Mouse (Mus musculus) left cerebral cortex, postnatal 36 days (tissue): Measurements from ENCODE around the gene Hoxa3. TPM values are rescaled to one million over a fixed set of nuclear protein-coding genes. Genes with fewer than 3 reads are reported as not detected.

Experiments used
- DNase-seq, 2 experiments: peaks; one replicate each; pipeline ENCODE4 v3.0.0; 2021 to 2022; ENCODE audit warnings: low spot score in 2 of 2, mixed read lengths in 1 of 2
- intact Hi-C: fragments of 180-260 bp; cut with DNase I; formaldehyde crosslinking; loops from one replicate; pipeline ENCODE4 v1.15.1; 2025
- total RNA-seq, 2 experiments: library from RNA; stranded (reverse); gene quantifications; 2 replicates each; pipeline ENCODE4 v1.2.3; 2021

Hoxa3 gene
- total RNA-seq, 2 experiments from 2014 or later = not detected

DNA sequence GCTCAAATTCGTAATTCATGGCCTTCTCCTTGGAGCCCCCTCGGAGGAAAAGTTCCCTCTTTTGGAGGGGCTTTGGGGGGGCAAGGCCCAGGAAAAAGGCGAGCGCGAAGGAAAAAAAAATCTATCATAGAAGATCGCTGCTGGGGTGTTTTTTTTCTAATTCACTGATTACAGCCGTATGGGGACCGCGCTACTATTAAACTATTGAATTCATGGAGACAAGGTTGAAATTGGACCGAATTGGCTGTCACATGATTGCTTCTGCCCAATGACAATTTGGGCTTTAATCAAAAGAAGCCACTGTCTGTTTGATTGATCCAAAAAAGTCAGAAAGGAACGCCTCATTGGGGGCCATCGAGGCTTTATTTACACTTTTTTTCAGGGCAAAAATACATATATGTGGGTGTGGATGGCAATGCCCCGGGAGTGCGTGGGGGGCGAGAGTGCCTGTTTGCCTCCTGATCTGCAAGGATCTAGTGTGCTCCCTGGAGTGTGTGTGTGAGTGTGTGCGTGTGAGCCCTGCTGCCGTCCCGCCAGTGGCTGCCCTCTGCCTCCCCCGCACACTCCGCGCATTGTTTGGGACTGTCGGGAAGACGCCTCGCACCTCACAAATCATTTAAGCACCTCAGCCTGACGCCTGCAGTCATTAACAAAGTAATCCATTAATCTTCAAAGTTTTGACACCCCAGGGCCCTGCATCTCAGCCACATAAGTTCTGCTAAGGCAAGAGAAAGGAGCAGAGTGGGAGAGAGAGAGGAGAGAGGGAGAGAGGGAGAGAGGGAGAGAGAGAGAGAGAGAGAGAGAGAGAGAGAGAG is 48.3 kb downstream of the Hoxa3 start, which contains the start of gene Hoxa2:
TSS of gene Hoxa2 (minus strand) at position 206 of the 815 bp plus-strand sequence.
- no peak for DNase-seq
- intact Hi-C loops = loop anchor here (5.0 kb wide), 2 partner anchors 37 to 988 kb away; partner anchors contain the start of gene Hoxa5

DNA sequence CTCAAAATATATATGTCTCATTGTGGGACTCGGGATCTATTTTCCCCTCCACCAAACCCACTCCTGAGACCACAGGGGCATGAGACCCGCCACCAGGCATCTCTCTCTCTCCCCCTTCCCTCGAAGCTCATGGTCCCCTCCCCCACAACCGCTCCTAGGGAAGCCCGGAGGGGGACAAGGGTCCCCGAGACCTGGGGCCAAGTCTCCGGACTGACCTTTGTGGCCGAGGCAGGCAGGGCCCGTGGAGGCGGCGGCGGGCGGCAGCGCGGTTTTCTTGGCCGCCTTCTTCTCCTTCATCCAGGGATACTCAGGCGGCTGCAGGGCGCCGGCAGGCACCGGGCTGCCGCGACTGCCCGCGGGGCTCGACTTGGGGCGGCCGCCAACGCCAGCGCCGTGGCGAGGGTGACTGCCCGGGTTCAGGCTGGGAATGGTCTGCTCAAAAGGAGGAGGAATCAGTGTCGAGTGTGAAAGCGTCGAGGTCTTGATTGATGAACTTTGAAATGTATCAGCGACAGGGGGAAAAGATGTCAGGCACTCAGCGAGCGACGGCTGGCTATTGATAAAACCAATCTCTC is 49.0 kb downstream of the Hoxa3 start:
- no peak for DNase-seq
- intact Hi-C loops = loop anchor here (5.0 kb wide), 1 partner anchor 987 kb away; no protein-coding TSS in a partner anchor

DNA sequence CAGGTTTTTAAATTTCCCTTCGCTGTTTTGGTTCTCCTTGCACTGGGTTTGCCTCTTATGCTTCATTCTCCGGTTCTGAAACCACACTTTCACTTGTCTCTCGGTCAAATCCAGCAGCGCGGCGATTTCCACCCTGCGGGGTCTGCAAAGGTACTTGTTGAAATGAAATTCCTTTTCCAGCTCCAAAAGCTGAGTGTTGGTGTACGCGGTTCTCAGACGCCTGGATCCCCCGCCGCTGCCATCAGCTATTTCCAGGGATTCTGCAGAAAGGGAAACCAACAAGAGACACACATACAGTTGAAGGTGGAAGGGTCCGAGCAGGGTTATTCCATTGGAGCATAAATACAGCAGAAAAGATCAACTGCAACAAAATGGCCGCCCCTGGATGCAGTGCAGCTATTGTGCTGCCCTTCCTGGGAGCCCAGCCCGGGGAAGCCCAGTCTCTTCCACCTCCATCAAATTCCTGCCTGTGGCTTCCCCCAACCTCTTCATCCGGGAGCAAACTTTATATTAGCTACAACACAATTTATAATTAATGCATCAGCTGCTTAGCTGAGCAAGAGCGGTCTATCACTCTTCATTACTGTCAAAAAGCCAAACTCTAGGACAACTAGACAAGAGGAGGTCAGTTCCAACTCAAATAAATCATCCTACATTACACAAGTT is 49.6 kb downstream of the Hoxa3 start:
- DNase-seq = no peak
- intact Hi-C loops = loop anchor here (5.0 kb wide), 1 partner anchor 986 kb away; no protein-coding TSS in a partner anchor

DNA sequence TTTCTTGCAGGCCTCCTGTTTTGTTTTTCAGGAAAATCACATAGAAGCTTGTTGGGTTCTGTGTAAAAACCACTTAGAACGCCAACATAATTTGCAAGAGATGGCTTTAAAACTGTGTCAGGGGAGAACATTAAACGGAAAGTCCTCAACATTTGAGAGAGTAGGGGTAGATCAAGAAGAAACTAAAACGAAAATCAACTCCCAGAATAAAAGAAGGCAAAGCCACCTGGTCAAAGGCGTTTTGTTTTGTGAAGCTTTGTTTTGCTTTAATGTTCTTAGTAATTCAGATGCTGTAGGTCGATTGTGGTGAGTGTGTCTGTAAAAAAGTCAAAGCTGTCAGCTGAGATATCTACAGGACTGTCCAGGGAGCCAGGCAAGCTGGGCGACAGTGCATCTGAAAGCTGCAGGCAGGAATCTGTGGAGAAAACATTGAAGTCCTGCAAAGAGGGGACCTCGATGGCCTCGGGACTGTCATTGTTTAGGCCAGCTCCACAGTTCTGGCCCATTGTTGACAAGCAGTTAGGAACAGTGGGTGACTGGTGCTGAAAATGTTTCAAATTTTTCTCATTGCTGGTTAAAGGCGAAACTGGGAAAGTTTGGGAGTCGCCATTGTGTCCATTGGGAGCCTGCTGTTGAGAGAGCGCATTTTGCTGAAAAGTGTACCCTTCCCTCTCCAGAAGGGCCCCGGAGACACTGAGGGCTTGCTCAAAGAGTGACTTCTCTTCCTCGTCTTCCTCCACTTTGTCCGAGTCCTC is 50.3 kb downstream of the Hoxa3 start:
- intact Hi-C loops = loop anchor here (5.0 kb wide), 1 partner anchor 985 kb away; no protein-coding TSS in a partner anchor
- DNase-seq = no peak

DNA sequence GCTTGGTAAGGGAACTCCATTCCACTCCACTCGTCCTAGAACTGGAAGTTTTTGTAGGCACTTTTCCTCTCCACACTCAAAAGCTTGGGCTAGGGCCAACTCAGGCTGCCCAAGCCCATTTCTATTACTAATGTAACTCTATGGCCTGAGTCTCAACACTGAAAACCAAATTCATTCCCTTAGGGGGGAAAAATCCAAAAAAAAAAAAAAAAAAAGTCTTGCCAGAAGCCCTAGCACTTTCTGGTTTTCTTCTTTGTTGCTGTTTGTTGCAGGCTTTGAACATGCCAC is 51.1 kb downstream of the Hoxa3 start:
- DNase-seq = no peak
- intact Hi-C loops = loop anchor here (5.0 kb wide), 1 partner anchor 985 kb away; no protein-coding TSS in a partner anchor

DNA sequence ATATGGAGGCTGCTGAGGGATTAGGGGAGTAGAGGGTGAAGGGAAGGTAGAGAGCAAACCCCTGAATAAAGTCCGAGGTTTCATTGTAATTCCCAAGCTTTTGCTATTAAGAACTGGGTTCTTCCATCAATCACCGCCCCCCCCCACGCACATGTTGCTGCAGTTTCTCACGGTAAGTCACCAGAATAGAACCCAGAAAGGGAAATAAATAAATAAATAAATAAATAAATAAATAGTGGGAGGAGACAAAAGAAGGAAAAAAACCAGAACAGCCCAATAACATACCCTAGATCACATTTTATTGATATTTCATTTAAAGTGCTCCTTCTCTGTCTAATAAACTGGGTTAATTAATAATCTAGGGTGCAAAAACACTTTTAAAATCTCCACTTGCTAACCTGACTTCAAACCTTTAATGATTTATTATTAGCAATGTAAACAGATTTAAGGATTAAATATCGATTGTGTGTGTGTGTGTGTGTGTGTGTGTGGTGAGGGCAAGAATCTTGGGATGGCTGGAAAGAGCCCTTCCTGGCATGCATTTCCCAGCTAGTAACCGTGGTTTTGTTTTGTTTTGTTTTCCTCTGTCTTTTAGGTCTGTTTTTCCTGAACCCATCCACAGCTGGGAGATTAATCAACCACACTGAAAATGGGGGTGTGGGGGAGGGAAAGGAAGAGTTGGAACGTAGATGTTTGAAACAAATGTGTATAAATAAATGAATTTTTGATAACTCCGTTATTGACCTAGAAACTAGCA is 51.6 kb downstream of the Hoxa3 start:
- DNase-seq = no peak
- intact Hi-C loops = loop anchor here (5.0 kb wide), 1 partner anchor 984 kb away; no protein-coding TSS in a partner anchor

DNA sequence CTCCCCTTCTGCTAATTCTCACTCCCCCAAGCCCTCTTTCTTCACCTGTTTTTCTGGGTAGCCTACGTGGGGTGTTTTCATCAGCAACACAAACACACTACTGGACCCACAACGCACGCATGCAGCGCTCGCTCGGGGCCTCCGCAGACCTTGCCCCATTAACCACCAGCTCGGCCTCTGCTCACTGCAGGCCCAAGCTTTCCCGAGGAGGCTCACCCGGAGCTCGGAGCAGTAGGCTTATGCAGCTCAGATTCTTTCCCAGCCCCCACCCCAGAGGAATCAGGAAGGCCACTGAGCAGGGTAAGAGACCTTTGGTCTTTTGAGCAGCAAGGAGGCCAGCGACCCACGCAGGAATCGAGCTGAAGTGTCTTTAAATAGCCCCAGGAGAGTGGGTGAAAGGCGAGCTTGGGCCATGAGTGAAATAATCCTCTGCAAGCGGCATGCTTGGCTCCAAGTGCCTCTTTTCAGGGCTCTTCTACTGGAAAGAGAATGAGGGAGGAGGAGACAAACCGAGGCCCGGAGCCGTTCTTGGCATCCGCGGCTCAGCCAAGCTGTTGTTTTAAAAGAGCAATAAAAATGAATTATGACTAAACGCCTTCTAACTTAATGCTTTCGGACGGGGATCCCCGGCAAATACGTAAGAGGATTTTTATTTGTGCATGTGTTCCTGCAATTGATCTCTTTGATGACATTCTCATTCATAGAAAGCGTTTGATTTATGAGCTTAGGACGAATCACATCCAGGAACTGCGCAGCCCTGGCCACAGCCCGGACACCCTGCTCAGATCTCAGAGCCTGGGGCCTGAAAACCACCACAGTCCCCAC is 52.4 kb downstream of the Hoxa3 start:
- no peak for DNase-seq
- intact Hi-C loops = loop anchor here (5.0 kb wide), 1 partner anchor 983 kb away; no protein-coding TSS in a partner anchor

DNA sequence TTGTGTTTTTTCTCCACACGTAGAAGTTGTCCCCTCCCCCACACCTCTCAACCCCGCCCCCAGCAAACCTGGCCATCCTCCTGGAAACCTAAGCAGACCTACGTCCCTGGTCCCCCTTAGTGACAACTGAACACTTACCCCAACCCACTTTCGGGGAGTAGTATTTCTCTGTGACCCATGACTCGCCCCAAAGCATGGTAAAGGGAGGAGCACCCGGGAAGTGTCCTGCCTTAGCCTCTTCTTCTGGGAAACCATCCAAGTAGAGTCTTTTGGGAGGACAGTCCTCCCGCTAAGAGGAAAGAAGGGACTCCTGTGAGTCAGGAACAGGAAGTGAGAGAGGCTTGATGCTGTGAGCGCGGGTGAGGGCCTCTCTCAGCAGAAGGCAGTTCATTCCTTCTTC is 53.2 kb downstream of the Hoxa3 start:
- DNase-seq = no peak
- intact Hi-C loops = loop anchor here (5.0 to 10.0 kb wide), 3 partner anchors 155 to 983 kb away; no protein-coding TSS in a partner anchor

DNA sequence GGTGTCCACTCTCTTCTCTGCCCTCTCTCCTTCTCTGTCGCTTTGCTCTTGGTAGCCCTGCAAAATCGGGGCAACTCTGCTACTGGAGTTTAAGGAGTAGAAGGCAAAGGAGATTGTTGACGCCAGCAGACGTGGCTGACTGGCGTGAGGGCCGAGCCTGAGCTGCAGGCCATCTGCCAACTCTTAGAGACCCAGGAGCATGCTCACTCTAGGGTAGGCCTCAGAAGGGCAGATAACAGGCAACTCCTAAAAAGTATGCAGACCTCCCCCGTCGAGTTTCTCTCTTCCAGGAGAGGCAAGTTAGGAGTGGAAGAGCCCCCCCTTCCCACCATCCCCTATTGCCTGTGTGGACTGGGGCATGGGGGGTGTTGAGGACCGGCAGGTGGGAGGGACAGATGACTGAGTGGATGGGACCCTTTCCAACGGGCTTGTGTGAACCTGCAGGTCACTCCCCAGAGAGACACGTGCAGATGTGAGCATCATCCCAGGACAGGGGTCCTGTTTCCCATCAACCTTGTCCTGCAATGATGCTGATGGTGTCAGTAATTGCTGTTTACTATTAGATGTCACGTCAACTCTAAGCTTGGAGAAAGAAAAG is 53.9 kb downstream of the Hoxa3 start:
- no peak for DNase-seq
- intact Hi-C loops = loop anchor here (5.0 to 10.0 kb wide), 2 partner anchors 154 to 163 kb away; no protein-coding TSS in a partner anchor

DNA sequence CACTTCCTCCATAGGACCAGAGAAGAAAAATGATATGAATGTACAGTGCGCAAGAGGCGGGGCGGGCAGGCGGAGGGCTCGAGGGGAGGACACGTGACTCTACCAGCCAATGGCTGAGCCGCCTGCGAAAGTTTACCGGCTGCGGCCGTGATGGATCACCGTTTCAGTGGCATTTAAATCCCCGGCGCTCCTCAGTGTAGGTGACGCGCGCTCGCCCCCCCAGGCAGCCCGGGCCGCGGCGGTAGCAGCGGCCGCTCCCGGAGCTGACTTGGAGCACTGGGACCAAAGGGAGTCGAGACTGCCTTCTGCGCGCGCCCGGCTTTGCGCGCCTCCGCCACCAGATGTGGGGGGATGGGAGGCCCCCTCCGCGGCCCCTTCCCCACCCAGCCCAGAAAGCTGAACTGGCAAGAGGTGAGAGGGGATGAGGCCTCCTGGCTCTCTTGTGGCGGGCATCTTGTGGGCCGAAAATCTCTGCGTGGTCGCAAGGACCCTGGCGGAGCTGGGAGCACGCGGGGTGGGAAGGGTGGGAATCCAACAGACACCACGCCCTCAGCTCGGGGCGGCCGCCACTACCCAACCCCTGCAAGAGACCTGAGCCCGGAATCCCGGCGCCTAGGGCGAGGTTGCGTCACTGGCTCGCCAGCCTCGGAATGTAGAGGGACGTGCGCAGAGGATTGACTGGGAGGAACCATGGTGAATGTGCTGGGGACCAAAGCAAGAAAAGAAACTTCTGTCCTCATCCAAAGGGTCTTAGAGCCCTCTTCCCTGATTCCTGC is 54.7 kb downstream of the Hoxa3 start, which contains the start of gene Hoxa1:
TSS of gene Hoxa1 (minus strand) at position 42 of the 776 bp plus-strand sequence.
- no peak for DNase-seq
- intact Hi-C loops = loop anchor here (5.0 to 10.0 kb wide), 2 partner anchors 154 to 164 kb away; no protein-coding TSS in a partner anchor

DNA sequence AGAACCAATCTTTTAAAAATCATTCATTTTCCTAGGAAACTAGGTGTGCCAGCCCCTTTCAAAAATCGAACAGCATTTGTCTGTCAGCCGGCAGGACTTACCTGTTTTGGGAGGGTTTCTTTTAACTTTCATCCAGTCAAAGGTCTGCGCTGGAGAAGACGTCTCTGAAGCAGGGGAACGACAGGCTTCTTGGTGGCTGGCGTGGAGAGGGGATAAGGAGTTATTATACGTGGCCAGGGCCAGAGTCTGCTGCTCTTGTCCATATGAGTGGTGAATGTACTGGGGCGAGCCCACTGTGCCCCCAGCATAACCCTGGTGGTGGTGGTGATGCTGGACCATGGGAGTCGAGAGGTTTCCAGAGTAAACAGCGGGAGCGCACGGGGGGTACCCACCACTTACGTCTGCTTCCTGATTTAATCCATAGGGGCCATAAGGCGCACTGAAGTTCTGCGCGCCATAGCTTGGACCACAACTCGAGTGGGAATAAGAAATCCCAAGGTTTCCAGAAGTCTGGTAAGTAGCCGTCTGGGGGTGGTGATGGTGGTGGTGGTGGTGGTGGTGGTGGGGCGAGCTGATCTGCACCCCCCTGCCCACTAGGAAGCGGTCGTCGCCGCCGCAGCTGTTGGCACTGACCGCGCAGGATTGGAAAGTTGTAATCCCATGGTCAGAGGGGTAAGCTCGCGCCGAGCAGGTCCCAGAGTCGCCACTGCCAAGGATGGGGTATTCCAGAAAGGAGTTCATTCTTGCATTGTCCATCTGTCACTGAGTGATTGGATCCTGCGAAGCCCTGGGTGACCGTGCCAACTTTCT is 55.5 kb downstream of the Hoxa3 start:
- intact Hi-C loops = loop anchor here (5.0 to 10.0 kb wide), 2 partner anchors 153 to 165 kb away; no protein-coding TSS in a partner anchor
- no peak for DNase-seq

DNA sequence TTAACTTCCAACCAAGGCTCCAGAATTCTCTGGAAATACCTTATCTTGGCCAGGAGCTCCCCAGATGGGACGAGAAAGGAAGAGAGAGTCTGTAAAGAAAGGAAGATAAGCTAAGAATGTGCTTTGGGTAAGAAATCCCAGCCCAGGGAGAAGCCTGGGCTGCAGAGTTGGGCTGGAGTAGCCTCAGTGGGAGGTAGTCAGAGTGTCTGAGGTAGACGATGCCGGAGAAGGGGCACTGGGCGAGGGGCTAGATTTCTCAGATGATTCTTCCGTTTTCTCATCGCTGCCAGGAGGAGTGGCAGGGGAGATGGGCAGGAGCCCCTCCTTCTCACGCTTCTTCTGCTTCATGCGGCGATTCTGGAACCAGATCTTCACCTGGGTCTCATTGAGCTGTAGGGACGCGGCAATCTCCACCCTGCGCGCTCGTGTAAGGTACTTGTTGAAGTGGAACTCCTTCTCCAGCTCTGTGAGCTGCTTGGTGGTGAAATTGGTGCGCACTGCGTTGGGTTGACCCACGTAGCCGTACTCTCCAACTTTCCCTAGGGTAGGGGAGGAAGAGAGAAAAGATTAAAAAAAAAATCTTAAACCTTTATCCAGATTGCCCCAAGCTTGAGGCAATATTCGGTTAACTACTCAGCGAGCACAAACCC is 56.5 kb downstream of the Hoxa3 start:
- no peak for DNase-seq
- intact Hi-C loops = loop anchor here (5.0 to 10.0 kb wide), 2 partner anchors 152 to 166 kb away; no protein-coding TSS in a partner anchor

DNA sequence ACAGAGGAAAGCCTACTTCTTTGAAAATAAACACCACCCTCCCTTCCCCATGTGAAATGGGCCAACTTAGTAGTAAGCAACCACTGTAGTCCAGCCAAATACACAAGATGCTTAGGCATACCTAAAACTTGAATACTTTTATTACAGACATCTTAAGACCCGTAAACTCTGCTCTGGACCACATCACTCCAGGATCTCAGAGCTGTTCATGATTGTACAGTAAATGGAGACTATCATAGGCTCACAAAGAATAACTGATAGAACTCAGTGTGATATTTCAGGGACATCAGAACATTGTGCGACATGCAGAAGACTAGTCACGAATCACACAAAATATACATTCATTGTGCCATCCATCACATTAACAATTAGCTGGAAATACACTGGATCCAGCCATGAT is 57.7 kb downstream of the Hoxa3 start:
- no peak for DNase-seq
- intact Hi-C loops = loop anchor here (5.0 to 10.0 kb wide), 2 partner anchors 151 to 167 kb away; no protein-coding TSS in a partner anchor

DNA sequence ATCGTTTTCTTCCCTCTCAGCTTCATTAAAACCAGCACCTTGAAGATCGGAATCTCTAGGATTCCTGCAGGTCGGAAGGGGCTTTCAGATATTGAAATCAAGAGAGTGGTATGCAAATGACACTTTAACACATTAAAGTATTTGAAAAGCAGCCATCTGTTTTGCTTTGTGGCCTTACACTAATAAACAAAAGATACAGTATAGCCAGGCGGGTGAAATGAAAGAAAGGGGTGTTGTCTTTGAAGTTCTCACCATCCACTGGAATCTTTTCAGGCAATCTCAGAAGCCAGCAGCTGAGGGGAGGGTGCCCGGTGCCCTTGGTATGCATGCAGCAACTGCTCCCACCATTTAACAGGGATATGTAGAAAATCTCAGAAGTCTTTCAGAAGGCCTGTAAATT is 59.1 kb downstream of the Hoxa3 start:
- intact Hi-C loops = loop anchor here (10.0 kb wide), 1 partner anchor 149 kb away; no protein-coding TSS in a partner anchor

DNA sequence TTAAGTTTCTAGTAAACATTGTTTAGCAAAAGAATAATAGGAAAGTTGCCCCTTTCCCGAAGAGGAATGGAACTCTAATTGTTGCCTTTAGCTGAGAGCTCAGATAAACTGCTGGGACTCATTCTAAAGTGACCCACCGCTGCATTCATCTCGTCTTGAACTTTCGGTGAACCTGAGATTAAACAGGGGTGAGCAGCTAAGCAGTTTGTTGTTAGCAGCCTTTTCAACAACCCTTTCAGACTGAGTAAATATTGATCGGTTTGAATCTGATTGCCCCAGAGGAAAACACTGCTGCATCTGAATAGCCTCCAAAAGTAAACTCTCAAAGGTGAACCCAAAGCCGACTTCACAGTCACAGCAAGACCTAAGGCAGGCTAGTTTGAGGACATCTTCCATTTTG is 59.9 kb downstream of the Hoxa3 start:
- DNase-seq = no peak
- intact Hi-C loops = loop anchor here (10.0 kb wide), 1 partner anchor 148 kb away; no protein-coding TSS in a partner anchor

More for the DNA sequence above, 59.1 kb downstream of the Hoxa3 start:
- DNase-seq = no peak
